Mouse (Mus musculus): ENCODE results near the gene Sept9. TPM values are rescaled to one million over a fixed set of nuclear protein-coding genes. Genes with fewer than 3 reads are reported as not detected.
A peak's percentile ranks its signal among the peaks of the same experiment; 100 is the strongest.

Gene Sept9
- polyA plus RNA-seq, 1 experiment from 2014 or later: 179 TPM

GRCm38 (mm10) chr11:117225531-117226213 lies 26.2 kb downstream of the Sept9 start:
- no peak for ATAC-seq (ENCODE audit: low FRiP score, low read depth)
- 86% methylated on average over 15 of the region's 15 CpGs for WGBS
- H3K36me3 ChIP-seq: no peaks in the 10 kb centered on the region

DNA sequence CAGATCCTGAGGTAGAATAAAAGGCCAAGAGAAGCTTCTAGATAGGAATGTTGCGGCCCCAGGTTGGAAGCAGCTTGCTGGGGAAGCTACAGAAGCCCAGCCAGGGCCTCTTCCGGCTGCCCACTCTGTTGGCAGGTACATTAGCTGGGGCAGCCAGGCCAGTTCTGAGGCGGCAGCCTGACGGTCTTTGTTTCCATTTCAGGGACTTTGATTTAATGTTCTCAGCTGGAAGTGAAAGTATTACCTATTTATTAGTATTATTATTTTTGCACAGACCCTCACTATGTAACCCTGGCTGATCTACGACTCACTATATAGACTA lies 26.7 kb downstream of the Sept9 start:
- ATAC-seq (ENCODE audit: low FRiP score, low read depth): no peak
- H3K9ac ChIP-seq: no peak overlapping the region
- WGBS: 64% methylated on average over 5 of the region's 5 CpGs
- no peaks in the 10 kb centered on the region for H3K36me3 ChIP-seq
- peaks cover 9% of the 10 kb centered on the region; the same call in 1 of the 2 replicates for H3K4me1 ChIP-seq
- no peak overlapping the region for H3K27ac ChIP-seq
- no peak overlapping the region for H3K4me3 ChIP-seq
- no peak overlapping the region for H3K4me2 ChIP-seq (replicated peaks)
- no peaks in the 10 kb centered on the region for H3K9me3 ChIP-seq
- no peaks in the 10 kb centered on the region for H3K27me3 ChIP-seq

More at GRCm38 (mm10) chr11:117225531-117226213, 26.2 kb downstream of the Sept9 start:
- no peak overlapping the region for H3K9ac ChIP-seq
- H3K27ac ChIP-seq: peak overlapping the region; percentile 33; the same call in 1 of the 2 replicates
- H3K4me1 ChIP-seq: peaks cover 9% of the 10 kb centered on the region; the same call in 1 of the 2 replicates
- no peak overlapping the region for H3K4me3 ChIP-seq
- H3K9me3 ChIP-seq: no peaks in the 10 kb centered on the region
- H3K4me2 ChIP-seq (replicated peaks): no peak overlapping the region
- H3K27me3 ChIP-seq: no peaks in the 10 kb centered on the region

DNA sequence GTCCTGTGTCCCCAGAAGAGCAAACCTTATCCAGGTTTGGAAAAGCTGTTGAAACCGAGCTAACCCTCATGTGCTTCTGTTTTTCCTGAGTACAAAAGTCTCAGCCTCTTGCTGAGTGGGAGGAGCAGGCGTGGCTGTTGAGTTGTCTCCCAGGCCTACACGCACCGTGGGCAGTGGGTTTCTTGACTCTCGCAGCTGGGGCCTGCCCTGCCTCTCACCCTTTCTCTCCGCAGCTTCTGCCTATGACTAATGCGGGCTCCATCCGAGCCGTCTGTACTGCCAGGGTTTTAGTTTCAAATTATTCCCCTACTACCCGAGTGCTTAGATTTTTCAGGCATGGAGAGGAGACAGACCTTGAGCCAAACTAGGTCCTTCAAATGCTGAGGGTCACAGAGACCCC lies 28.7 kb downstream of the Sept9 start:
- ATAC-seq (ENCODE audit: low FRiP score, low read depth): no peak
- Histone ChIP-seq H3K4me1 (peaks cover 24% of the 10 kb centered on the region), H3K4me3 (no peak overlapping the region), H3K27me3 (no peaks in the 10 kb centered on the region), H3K9me3 (no peaks in the 10 kb centered on the region), H3K4me2 (replicated peaks) (no peak overlapping the region), H3K9ac (0 out of 2 replicates have a peak overlapping the region, but pooled peaks have one; percentile 25), H3K27ac (peak overlapping the region; percentile 28; the same call in 1 of the 2 replicates), H3K36me3 (no peaks in the 10 kb centered on the region)
- 52% methylated on average over 10 of the region's 10 CpGs for WGBS

GRCm38 (mm10) chr11:117231551-117231950 lies 32.1 kb downstream of the Sept9 start:
- ATAC-seq (ENCODE audit: low FRiP score, low read depth): no peak
- no peaks in the 10 kb centered on the region for H3K9me3 ChIP-seq
- no peaks in the 10 kb centered on the region for H3K36me3 ChIP-seq
- H3K4me2 ChIP-seq (replicated peaks): peak overlapping the region; percentile 74
- 46% methylated on average over 11 of the region's 11 CpGs for WGBS
- H3K9ac ChIP-seq: peak overlapping the region; percentile 65
- peak overlapping the region; percentile 45 for H3K4me3 ChIP-seq
- H3K27ac ChIP-seq: peak overlapping the region; percentile 81
- peaks cover 55% of the 10 kb centered on the region for H3K4me1 ChIP-seq
- H3K27me3 ChIP-seq: no peaks in the 10 kb centered on the region

DNA sequence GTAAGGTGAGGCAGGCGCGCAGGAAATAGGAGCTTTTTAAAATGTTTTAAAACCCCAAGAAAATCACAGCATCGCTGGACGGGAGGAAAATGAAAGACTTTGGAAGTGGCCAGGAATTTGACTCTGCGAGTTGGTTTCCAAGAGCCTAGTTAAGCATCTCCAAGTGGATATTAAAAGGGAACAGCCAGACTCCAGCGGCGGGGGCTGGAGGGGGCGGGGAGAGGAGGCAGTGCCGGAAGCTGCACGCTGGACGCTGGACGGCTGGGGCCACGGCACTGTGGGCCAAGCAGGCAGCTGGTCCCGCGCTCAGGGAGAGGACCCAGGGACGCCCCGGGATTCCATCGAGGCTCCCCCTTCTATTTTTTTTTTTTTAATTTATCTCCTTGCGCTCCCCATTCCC lies 32.6 kb downstream of the Sept9 start:
- Histone ChIP-seq H3K9me3 (no peaks in the 10 kb centered on the region), H3K36me3 (no peaks in the 10 kb centered on the region), H3K4me1 (peaks cover 55% of the 10 kb centered on the region), H3K27ac (peak overlapping the region; percentile 81), H3K4me3 (peak overlapping the region; percentile 45), H3K27me3 (no peaks in the 10 kb centered on the region), H3K4me2 (replicated peaks) (peak overlapping the region; percentile 74), H3K9ac (peak overlapping the region; percentile 65)
- 14% methylated on average over 19 of the region's 19 CpGs for WGBS
- ATAC-seq (ENCODE audit: low FRiP score, low read depth): no peak; the same call in 1 of the 2 replicates

DNA sequence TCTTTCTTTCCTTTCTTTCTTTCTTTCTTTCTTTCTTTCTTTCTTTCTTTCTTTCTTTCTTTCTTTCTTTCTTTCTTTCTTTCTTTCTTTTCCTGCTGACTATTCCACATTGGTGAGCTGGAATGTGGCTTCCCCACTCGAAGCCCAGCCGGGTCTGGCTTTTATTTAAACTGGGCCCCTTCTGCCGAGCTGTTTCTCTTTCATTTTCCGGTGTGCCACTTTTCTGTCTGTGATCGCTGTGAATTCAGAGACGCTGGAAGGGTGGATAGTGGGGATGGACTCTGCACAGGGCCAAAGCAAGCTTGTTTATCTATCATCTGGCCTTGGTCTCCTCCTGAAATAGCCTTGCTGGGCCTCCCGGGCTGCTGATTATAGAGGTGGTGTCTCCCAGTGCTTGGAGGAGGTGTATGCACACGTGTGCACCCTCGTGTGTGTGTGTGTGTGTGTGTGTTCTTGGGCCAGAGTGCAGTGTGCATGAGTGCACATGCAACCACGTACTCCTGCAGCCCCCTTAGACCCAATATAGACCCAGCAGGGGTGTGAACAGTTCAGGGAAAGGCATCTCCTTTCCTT lies 33.5 kb downstream of the Sept9 start:
- peak overlapping the region; percentile 72; the same call in 1 of the 2 replicates for H3K27ac ChIP-seq
- 19% methylated on average over 10 of the region's 10 CpGs for WGBS
- peaks cover 51% of the 10 kb centered on the region for H3K4me1 ChIP-seq
- peak overlapping the region; percentile 45 for H3K4me3 ChIP-seq
- H3K9ac ChIP-seq: peak overlapping the region; percentile 67
- peak overlapping the region; percentile 74 for H3K4me2 ChIP-seq (replicated peaks)
- no peak for ATAC-seq (ENCODE audit: low FRiP score, low read depth)
- H3K27me3 ChIP-seq: no peaks in the 10 kb centered on the region
- H3K36me3 ChIP-seq: no peaks in the 10 kb centered on the region
- no peaks in the 10 kb centered on the region for H3K9me3 ChIP-seq

GRCm38 (mm10) chr11:117233818-117234217 lies 34.4 kb downstream of the Sept9 start:
- Histone ChIP-seq H3K27ac (no peak overlapping the region), H3K9ac (peak overlapping the region; percentile 67; the same call in 1 of the 2 replicates), H3K4me2 (replicated peaks) (peak overlapping the region; percentile 74), H3K36me3 (no peaks in the 10 kb centered on the region), H3K9me3 (no peaks in the 10 kb centered on the region), H3K4me3 (peak overlapping the region; percentile 45), H3K4me1 (peaks cover 50% of the 10 kb centered on the region), H3K27me3 (no peaks in the 10 kb centered on the region)
- no peak for ATAC-seq (ENCODE audit: low FRiP score, low read depth)
- WGBS: 46% methylated on average over 8 of the region's 8 CpGs

- Histone ChIP-seq H3K4me1 (peaks cover 50% of the 10 kb centered on the region), H3K9me3 (no peaks in the 10 kb centered on the region), H3K36me3 (peaks cover 8% of the 10 kb centered on the region; the same call in 1 of the 2 replicates), H3K9ac (peak overlapping the region; percentile 36), H3K4me2 (replicated peaks) (peak overlapping the region; percentile 74), H3K4me3 (no peak overlapping the region), H3K27ac (peak overlapping the region; percentile 39; the same call in 1 of the 2 replicates), H3K27me3 (no peaks in the 10 kb centered on the region)
- 41% methylated on average over 12 of the region's 12 CpGs for WGBS
- no peak for ATAC-seq (ENCODE audit: low FRiP score, low read depth)
Measured at GRCm38 (mm10) chr11:117235086-117235897, 35.8 kb downstream of the Sept9 start.

DNA sequence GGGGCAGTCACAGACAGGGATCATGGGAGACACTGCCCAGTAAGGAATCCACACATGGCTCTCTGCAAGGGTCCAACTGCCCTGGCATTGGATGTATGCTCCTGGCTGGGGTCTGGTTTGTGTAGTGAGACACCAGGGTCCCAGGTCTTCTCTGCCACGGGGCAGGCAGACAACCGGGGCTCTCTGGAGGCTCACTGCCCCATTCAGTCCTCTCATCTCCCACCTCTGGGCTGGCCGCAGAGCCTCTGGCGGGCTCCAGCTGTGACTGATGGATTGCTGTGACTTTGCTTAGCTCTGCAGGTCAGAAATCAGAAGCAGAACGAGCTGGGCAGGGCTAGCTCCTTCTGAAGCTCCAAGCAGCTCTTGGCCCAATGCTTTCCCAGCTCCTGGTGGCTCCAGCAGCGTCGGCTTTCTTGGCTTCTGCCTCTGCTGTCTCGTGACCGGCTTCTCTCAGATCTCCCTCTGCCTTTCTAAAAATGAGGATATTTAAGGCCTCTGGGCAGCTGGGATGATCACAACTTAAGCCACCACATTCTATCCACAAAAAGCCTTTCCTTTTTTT lies 36.5 kb downstream of the Sept9 start:
- WGBS: 19% methylated on average over 9 of the region's 9 CpGs
- Histone ChIP-seq H3K9ac (peak overlapping the region; percentile 36; the same call in 1 of the 2 replicates), H3K27me3 (no peaks in the 10 kb centered on the region), H3K27ac (peak overlapping the region; percentile 39; the same call in 1 of the 2 replicates), H3K36me3 (peaks cover 13% of the 10 kb centered on the region; the same call in 1 of the 2 replicates), H3K4me3 (no peak overlapping the region), H3K4me2 (replicated peaks) (peak overlapping the region; percentile 74), H3K9me3 (no peaks in the 10 kb centered on the region), H3K4me1 (peaks cover 55% of the 10 kb centered on the region)
- ATAC-seq (ENCODE audit: low FRiP score, low read depth): no peak

- H3K4me3 ChIP-seq: no peak overlapping the region
- no peaks in the 10 kb centered on the region for H3K9me3 ChIP-seq
- WGBS: 0% methylated on average over 4 of the region's 4 CpGs
- H3K4me2 ChIP-seq (replicated peaks): no peak overlapping the region
- peaks cover 13% of the 10 kb centered on the region; the same call in 1 of the 2 replicates for H3K36me3 ChIP-seq
- peak; percentile 69 for ATAC-seq (ENCODE audit: low FRiP score, low read depth)
- peaks cover 53% of the 10 kb centered on the region for H3K4me1 ChIP-seq
- no peaks in the 10 kb centered on the region for H3K27me3 ChIP-seq
- H3K27ac ChIP-seq: no peak overlapping the region
- H3K9ac ChIP-seq: no peak overlapping the region
Measured at GRCm38 (mm10) chr11:117238169-117238568, 38.7 kb downstream of the Sept9 start.

- Histone ChIP-seq H3K9me3 (no peaks in the 10 kb centered on the region), H3K9ac (no peak overlapping the region), H3K4me3 (no peak overlapping the region), H3K27ac (no peak overlapping the region), H3K36me3 (peaks cover 13% of the 10 kb centered on the region; the same call in 1 of the 2 replicates), H3K4me1 (peaks cover 39% of the 10 kb centered on the region), H3K27me3 (no peaks in the 10 kb centered on the region), H3K4me2 (replicated peaks) (no peak overlapping the region)
- no peak for ATAC-seq (ENCODE audit: low FRiP score, low read depth)
- 73% methylated on average over 6 of the region's 6 CpGs for WGBS
Measured at GRCm38 (mm10) chr11:117239617-117240016, 40.2 kb downstream of the Sept9 start.
